Mouse (Mus musculus) heart, embryonic 16.5 days (tissue): ENCODE data around the gene Gjc2. TPM values are rescaled to one million over a fixed set of nuclear protein-coding genes. Genes with fewer than 3 reads are reported as not detected.
A peak's percentile ranks its signal among the peaks of the same experiment; 100 is the strongest.

ENCODE experiments used
- ATAC-seq: fragments of 200-750 bp; cut with Nextera tagmentation; replicated peaks from 2 replicates; pipeline ENCODE4 v1.8.0; 2017; ENCODE audit warnings: moderate number of reproducible peaks; ENCODE audit not compliant: insufficient read depth, low FRiP score; ENCODE audit errors: extremely low read depth
- H3K27ac ChIP-seq: fragments of 300-500 bp; sonication (generic); 2 replicates; pipeline ENCODE4 v1.5.1; 2014; ENCODE audit warnings: mild to moderate bottlenecking, low read length, control low read depth, moderate library complexity
- H3K27me3 ChIP-seq: fragments of 300-500 bp; sonication (generic); 2 replicates; pipeline ENCODE4 v1.6.1; 2014; ENCODE audit warnings: low read length, mixed read lengths; ENCODE audit not compliant: control insufficient read depth, insufficient read depth
- H3K36me3 ChIP-seq: fragments of 300-500 bp; sonication (generic); 2 replicates; pipeline ENCODE4 v1.6.1; 2014; ENCODE audit not compliant: control insufficient read depth, insufficient read depth
- H3K4me1 ChIP-seq: fragments of 300-500 bp; sonication (generic); 2 replicates; pipeline ENCODE4 v1.6.1; 2014; ENCODE audit warnings: low read length, mixed read lengths; ENCODE audit not compliant: control insufficient read depth, insufficient read depth
- H3K4me2 ChIP-seq: fragments of 300-500 bp; sonication (generic); 2 replicates; pipeline ENCODE4 v1.6.1; 2014; ENCODE audit warnings: low read depth, mild to moderate bottlenecking, control low read depth, low read length
- H3K4me3 ChIP-seq: fragments of 300-500 bp; sonication (generic); 2 replicates; pipeline ENCODE4 v1.5.1; 2014; ENCODE audit warnings: mild to moderate bottlenecking, control low read depth, low read length
- H3K9ac ChIP-seq: fragments of 300-500 bp; sonication (generic); 2 replicates; pipeline ENCODE4 v1.6.1; 2014; ENCODE audit warnings: low read length, control low read depth
- H3K9me3 ChIP-seq: fragments of 300-500 bp; sonication (generic); replicated peaks from 2 replicates; pipeline ENCODE4 v1.6.1; 2016; ENCODE audit warnings: low read length; ENCODE audit not compliant: control insufficient read depth
- WGBS: fragments of 180-500 bp; shearing (Covaris S2); extraction: QIAGEN DNeasy Blood & Tissue Kit; methylation state at CpG from one replicate; pipeline ENCODE4 v1.1.7; 2014; 5-methylcytosine and 5-hydroxymethylcytosine counted together
- polyA plus RNA-seq: library from polyadenylated mRNA; unstranded; fragments of >200 nt; fragmentation: Nextera tagmentation; extraction: Ambion mirVana; gene quantifications from 2 replicates; pipeline ENCODE4 v1.2.1, GENCODE M21; 2015

Gjc2 gene
- 0.50 and 0.54 TPM in 2 replicates for polyA plus RNA-seq

DNA sequence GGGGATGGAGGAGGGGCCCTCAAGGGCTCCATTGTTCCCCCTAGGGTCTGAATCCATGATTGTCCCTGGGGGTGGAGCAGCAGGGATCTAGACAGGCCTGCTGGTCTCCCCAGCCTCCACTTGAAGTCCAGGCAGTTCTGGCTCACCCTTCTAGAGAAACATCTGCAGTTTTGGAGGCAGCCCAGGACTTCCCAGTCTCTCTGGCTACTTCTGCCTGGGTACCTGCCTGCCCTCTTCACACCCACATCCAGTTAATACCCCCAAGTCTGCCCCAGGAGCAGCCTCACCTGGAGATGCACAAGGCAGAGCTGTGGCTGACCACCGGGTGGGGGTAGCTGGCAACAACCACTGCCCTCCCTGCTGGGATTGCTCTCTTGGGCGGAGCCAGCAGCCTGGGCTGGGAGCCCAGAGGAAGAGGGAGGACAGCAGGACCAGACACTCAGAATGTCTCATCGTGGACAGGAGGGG is at the start of gene Gjc2:
Gene Gjc2, minus strand, starts transcription at position 350 of the 468 bp plus-strand sequence.
- H3K9ac ChIP-seq: peak within 1 kb of the TSS; percentile 26

DNA sequence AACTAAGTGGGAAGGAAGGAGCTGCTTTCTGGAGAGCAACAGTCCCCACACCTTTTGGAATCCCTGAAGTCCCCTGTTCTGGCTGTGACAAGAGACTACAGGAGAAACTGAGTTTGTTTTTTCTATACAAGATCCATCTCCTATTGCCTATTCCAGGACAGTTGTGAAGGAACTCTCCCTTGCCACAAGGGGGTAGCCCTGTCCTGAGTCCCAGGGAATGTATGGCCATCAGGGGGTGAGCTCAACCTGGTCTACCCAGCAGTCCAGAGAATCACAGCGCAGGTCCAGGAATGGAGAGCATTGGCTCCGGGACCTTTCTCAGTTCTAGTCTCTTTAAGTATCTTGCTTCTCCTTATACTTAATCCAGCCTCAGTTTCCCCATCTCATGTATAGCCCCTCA is 49.8 kb upstream of the Gjc2 start:
- 63% methylated on average over 2 of the region's 2 CpGs for WGBS

More for the DNA sequence above, at the start of gene Gjc2:
- H3K4me2 ChIP-seq: peak within 1 kb of the TSS; percentile 31; the same call in 1 of the 2 replicates
- ATAC-seq: peak; percentile 59
- no peaks in the 10 kb centered on the region for H3K9me3 ChIP-seq
- peaks cover 20% of the 10 kb centered on the region for H3K4me1 ChIP-seq
- peak within 1 kb of the TSS; percentile 81 for H3K27ac ChIP-seq
- peaks cover 3% of the 10 kb centered on the region for H3K27me3 ChIP-seq
- H3K36me3 ChIP-seq: peaks cover 14% of the 10 kb centered on the region
- WGBS: 23% methylated on average over 3 of the region's 3 CpGs
- no peak within 1 kb of the TSS for H3K4me3 ChIP-seq

DNA sequence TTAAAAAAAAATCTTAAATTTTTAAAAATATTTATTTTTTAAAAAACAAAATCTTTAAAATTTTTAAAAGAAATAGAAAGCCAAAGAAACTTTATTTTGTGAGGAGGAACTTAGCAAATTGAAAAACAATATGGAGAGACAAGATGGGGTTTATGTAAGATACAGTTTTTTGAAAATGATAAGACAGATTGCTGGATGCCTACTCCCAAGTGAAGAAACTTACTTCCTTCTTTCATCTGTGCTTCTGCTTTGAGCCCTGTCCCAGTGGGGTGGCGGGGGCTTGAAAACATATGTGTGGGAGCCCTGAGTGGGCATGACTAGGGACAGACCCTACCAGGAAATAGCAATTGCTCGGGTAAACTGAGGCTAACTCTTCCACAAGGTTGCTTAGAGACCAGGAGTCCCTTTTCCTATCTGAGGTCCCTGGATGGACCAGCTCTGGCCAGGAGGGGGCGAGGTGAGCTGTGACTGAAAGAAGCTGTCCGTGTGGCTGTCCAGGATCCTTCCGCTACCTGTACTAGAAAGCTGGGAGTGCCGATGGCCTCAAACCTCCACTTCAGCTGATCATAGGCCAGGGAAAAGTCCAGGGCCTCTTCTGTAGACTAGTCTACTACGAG is 47.2 kb upstream of the Gjc2 start:
- 13% methylated on average over 7 of the region's 7 CpGs for WGBS
- no peak overlapping the region for H3K4me2 ChIP-seq
- peaks cover 23% of the 10 kb centered on the region for H3K4me1 ChIP-seq
- ATAC-seq: no peak
- H3K9ac ChIP-seq: no peak overlapping the region
- H3K4me3 ChIP-seq: no peak overlapping the region
- no peaks in the 10 kb centered on the region for H3K27me3 ChIP-seq
- no peaks in the 10 kb centered on the region for H3K9me3 ChIP-seq
- no peaks in the 10 kb centered on the region for H3K36me3 ChIP-seq
- H3K27ac ChIP-seq: no peak overlapping the region

More for the DNA sequence above, 49.8 kb upstream of the Gjc2 start:
- Histone ChIP-seq H3K9me3 (no peaks in the 10 kb centered on the region), H3K9ac (no peak overlapping the region), H3K27ac (no peak overlapping the region), H3K36me3 (no peaks in the 10 kb centered on the region), H3K4me3 (no peak overlapping the region), H3K4me2 (no peak overlapping the region), H3K4me1 (peaks cover 7% of the 10 kb centered on the region; the same call in 1 of the 2 replicates), H3K27me3 (no peaks in the 10 kb centered on the region)
- ATAC-seq: no peak

DNA sequence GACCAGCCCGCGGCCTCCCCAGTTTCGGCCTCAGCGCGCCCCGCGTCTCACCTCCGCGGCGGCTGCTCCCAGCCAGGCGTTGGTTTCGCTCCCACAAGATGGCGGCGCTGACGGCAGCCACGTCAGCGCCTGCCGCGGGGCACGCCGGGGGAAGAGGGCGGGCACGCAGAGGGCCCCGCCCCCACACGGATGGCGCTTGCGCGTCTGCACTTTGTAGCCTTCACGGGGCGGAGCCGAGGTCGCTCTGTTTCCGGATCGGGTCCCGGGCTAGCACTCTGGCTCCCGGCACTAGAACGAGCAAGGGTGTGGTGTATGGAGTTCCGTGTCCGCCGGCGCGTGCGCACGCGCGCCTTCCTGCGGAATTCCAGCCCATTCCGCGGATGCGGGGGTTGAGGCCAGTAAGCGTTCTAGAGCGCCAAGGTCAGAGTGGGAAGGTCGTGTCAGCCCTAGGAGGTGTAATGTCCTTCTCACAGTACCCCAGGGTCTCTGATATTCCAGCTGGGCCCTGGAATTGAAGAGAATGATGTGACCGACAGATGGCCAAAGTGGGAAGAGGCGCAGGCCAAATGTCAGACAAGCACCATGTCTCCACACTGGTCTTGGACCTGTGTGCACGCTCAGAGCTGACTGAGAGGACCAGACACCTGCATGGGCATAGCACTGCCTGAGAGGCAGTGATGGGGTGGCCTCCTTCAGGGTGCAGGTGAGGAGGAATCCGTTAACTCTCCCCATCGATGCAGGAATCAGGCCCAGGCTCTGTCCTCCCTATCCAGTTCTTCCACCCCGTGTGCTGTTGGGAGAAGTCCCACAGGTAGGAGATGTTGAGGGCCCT is 45.3 kb upstream of the Gjc2 start, which contains the start of gene Arf1:
Gene Arf1, minus strand, starts transcription at position 149 of the 832 bp plus-strand sequence.
- Histone ChIP-seq H3K27me3 (no peaks in the 10 kb centered on the region), H3K36me3 (no peaks in the 10 kb centered on the region; the same call in 1 of the 2 replicates), H3K9me3 (no peaks in the 10 kb centered on the region), H3K4me2 (peak within 1 kb of the TSS; percentile 73), H3K4me1 (peaks cover 42% of the 10 kb centered on the region), H3K4me3 (peak within 1 kb of the TSS; percentile 100), H3K27ac (peak within 1 kb of the TSS; percentile 96), H3K9ac (peak within 1 kb of the TSS; percentile 100)
- ATAC-seq: peak; percentile 97
- 4% methylated on average over 59 of the region's 59 CpGs for WGBS

DNA sequence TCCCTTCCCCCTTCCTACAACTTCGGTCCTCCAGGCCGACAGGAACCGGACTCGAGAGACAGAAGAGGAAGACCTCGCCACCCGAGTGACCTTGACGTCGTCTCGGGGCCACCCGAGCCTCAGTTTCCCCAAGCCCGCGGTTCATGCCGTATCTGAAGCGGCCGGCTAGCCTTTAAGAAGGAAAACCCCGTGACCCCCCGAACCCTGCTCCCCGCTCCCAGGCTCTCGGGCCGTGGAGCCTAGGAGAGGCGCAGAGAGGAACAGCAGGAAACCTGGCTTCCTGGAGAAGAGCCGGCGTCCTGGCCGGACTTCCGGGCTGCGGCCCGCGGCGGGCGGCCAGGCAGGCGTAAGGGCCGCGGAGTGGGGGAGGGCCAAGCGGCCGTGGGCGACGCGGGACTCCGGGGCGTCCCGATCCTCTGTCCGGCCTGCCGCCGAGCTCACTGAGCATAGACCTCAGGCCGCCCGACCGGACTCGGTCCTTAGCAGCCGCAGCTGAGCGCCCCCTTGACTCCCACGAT is 44.6 kb upstream of the Gjc2 start:
- WGBS: 1% methylated on average over 51 of the region's 51 CpGs
- no peaks in the 10 kb centered on the region for H3K9me3 ChIP-seq
- no peaks in the 10 kb centered on the region; the same call in 1 of the 2 replicates for H3K36me3 ChIP-seq
- peak overlapping the region; percentile 100 for H3K9ac ChIP-seq
- peak overlapping the region; percentile 96 for H3K27ac ChIP-seq
- H3K27me3 ChIP-seq: no peaks in the 10 kb centered on the region
- ATAC-seq: peak; percentile 76
- peak overlapping the region; percentile 100 for H3K4me3 ChIP-seq
- H3K4me1 ChIP-seq: peaks cover 49% of the 10 kb centered on the region
- H3K4me2 ChIP-seq: peak overlapping the region; percentile 72

DNA sequence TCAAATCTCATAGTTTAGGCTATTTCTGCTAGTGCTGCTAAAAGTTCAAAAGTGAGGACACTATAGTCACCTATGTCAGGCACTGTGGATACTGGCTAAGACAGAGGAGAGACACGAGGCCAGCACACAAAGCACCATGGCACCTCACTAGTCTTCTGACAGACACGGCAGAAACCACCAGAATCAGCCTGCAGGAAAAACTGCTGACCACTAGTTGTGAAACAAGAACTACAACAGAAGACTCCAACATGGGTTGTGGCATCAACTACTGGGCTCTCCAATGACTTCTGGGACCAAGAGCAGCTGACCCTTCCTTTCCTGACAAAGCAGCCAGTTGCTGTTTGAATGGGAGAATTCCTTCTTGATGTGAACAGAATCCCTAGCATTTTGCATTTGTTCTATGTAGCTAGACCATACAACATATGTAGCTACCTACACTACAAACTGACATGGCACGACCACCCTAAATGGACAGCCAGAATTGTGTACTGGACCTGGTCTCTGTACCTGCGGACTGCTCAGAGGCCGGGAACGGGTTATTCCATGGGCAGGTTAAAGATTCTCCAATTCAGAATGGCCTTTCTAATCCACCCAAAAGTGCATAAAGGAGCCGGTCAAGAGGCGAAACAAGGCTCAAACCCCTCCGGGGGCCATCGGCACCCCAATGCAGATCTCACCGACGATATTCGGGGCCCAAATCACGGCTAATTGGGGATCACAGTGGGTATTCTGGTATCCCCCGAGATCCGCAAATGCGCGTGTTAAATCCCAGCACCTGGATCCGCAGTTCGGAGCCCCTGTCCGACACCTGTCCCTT is 44.0 kb upstream of the Gjc2 start:
- no peaks in the 10 kb centered on the region for H3K27me3 ChIP-seq
- no peaks in the 10 kb centered on the region; the same call in none of the 2 replicates for H3K36me3 ChIP-seq
- peak overlapping the region; percentile 72 for H3K4me2 ChIP-seq
- H3K9ac ChIP-seq: peak overlapping the region; percentile 100
- H3K27ac ChIP-seq: peak overlapping the region; percentile 96
- peaks cover 53% of the 10 kb centered on the region for H3K4me1 ChIP-seq
- H3K9me3 ChIP-seq: no peaks in the 10 kb centered on the region
- 1% methylated on average over 21 of the region's 21 CpGs for WGBS
- peak overlapping the region; percentile 100 for H3K4me3 ChIP-seq
- ATAC-seq: no peak

DNA sequence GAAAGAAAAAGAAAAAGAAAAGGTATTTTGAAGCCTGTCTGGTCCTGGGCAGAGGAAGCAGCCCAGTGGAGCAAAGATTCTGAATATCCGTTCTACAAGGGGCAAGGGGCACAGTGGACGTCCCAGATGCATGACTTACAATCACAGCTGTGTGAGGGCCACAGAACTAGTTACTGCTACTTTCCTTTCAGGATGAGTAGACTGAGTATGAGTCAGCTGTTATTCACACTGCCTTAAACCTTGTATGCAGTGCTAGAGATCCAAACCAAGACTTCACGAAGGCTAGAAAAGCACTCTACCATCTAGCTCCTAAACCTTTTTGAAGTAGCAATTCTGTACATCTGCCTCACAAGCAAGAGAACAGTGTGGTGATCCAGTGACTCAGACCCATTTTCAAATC is 43.2 kb upstream of the Gjc2 start:
- H3K4me3 ChIP-seq: peak overlapping the region; percentile 100
- no peak for ATAC-seq
- peak overlapping the region; percentile 96; the same call in 1 of the 2 replicates for H3K27ac ChIP-seq
- H3K9me3 ChIP-seq: no peaks in the 10 kb centered on the region
- H3K4me2 ChIP-seq: peak overlapping the region; percentile 72
- H3K9ac ChIP-seq: peak overlapping the region; percentile 100
- H3K4me1 ChIP-seq: peaks cover 61% of the 10 kb centered on the region
- no peaks in the 10 kb centered on the region for H3K27me3 ChIP-seq
- 31% methylated on average over 3 of the region's 3 CpGs for WGBS
- H3K36me3 ChIP-seq: peaks cover 5% of the 10 kb centered on the region

DNA sequence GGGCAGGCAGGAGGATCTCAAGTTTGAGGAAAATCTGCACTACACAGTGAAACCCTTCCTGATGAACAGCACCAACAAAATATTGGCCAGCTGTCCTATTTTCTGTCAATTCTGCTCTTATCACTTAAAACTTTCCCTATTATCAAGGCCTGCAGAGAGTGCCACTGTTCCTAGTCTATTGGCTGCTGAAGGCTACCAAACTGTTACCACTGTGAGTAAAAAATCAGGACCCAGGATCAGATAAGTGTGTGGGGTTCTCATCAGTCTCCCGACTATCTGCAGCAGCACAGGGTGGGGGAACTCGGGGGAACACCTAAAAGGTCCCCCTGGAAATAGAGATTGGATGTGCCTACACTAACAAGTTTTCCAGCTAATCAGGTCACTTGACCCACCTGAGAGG is 42.2 kb upstream of the Gjc2 start:
- Histone ChIP-seq H3K27ac (peak overlapping the region; percentile 17; the same call in 1 of the 2 replicates), H3K9ac (peak overlapping the region; percentile 28), H3K27me3 (no peaks in the 10 kb centered on the region), H3K4me2 (peak overlapping the region; percentile 72), H3K4me3 (peak overlapping the region; percentile 14), H3K4me1 (peaks cover 68% of the 10 kb centered on the region), H3K36me3 (peaks cover 5% of the 10 kb centered on the region), H3K9me3 (no peaks in the 10 kb centered on the region)
- 36% methylated on average over 2 of the region's 2 CpGs for WGBS
- ATAC-seq: no peak
